Mouse (Mus musculus) midbrain, postnatal 0 days (tissue): Measurements from ENCODE around the gene Atp8b5. TPM values are rescaled to one million over a fixed set of nuclear protein-coding genes. Genes with fewer than 3 reads are reported as not detected.

ENCODE experiments used
- ATAC-seq: fragments of 200-750 bp; cut with Nextera tagmentation; 2 replicates; pipeline ENCODE4 v1.8.0; 2017; ENCODE audit warnings: moderate number of reproducible peaks, mild to moderate bottlenecking, moderate TSS enrichment, moderate library complexity; ENCODE audit not compliant: low FRiP score
- DNase-seq: peaks from one replicate; pipeline ENCODE4 v3.0.0-alpha.2; 2015; ENCODE audit warnings: low spot score
- H3K27ac ChIP-seq: fragments of 300-500 bp; sonication (generic); 2 replicates; pipeline ENCODE4 v1.5.1; 2014; ENCODE audit warnings: low read depth, mild to moderate bottlenecking, low read length, mixed read lengths
- H3K27me3 ChIP-seq: fragments of 300-500 bp; sonication (generic); 2 replicates; pipeline ENCODE4 v1.6.1; 2014; ENCODE audit warnings: low read length, control low read depth, mixed read lengths; ENCODE audit not compliant: insufficient read depth
- H3K36me3 ChIP-seq: fragments of 300-500 bp; sonication (generic); 2 replicates; pipeline ENCODE4 v1.6.1; 2014; ENCODE audit warnings: low read length, control low read depth, mixed read lengths; ENCODE audit not compliant: insufficient read depth
- H3K4me1 ChIP-seq: fragments of 300-500 bp; sonication (generic); 2 replicates; pipeline ENCODE4 v1.6.1; 2014; ENCODE audit warnings: mild to moderate bottlenecking, control low read depth, antibody characterized with exemption, low read length, mixed read lengths; ENCODE audit not compliant: insufficient read depth
- H3K4me2 ChIP-seq: fragments of 300-500 bp; sonication (generic); 2 replicates; pipeline ENCODE4 v1.6.1; 2014; ENCODE audit warnings: low read depth, mild to moderate bottlenecking, low read length, mixed read lengths; ENCODE audit not compliant: poor library complexity, severe bottlenecking
- H3K4me3 ChIP-seq: fragments of 300-500 bp; sonication (generic); 2 replicates; pipeline ENCODE4 v1.5.1; 2014; ENCODE audit warnings: low read depth, mild to moderate bottlenecking, low read length, moderate library complexity
- H3K9ac ChIP-seq: fragments of 300-500 bp; sonication (generic); replicated peaks from 2 replicates; pipeline ENCODE4 v1.6.1; 2014; ENCODE audit warnings: mild to moderate bottlenecking, low read length, moderate library complexity, mixed read lengths; ENCODE audit not compliant: poor library complexity, severe bottlenecking
- H3K9me3 ChIP-seq: fragments of 300-500 bp; sonication (generic); 2 replicates; pipeline ENCODE4 v1.6.1; 2016; ENCODE audit warnings: low read length, control low read depth
- CTCF ChIP-seq: IDR thresholded peaks from 2 replicates; pipeline ENCODE4 v1.5.1; 2016; ENCODE audit warnings: antibody characterized with exemption, mild to moderate bottlenecking
- WGBS: fragments of 180-500 bp; shearing (Covaris S2); extraction: QIAGEN DNeasy Blood & Tissue Kit; methylation state at CpG from one replicate; pipeline ENCODE4 v1.1.7; 2014; 5-methylcytosine and 5-hydroxymethylcytosine counted together
- polyA plus RNA-seq: library from polyadenylated mRNA; unstranded; fragments of >200 nt; fragmentation: Nextera tagmentation; extraction: Ambion mirVana; gene quantifications from 2 replicates; pipeline ENCODE4 v1.2.1, GENCODE M21; 2015
- total RNA-seq: library from RNA; depleted of rRNA; stranded (reverse); fragments of >200 nt; gene quantifications from 2 replicates; pipeline ENCODE4 v1.2.3, GENCODE M21; 2014; rRNA removed

Gene Atp8b5
- total RNA-seq: 0.44 and 0.47 TPM in 2 replicates
- 0.17 and 0.54 TPM in 2 replicates for polyA plus RNA-seq

DNA sequence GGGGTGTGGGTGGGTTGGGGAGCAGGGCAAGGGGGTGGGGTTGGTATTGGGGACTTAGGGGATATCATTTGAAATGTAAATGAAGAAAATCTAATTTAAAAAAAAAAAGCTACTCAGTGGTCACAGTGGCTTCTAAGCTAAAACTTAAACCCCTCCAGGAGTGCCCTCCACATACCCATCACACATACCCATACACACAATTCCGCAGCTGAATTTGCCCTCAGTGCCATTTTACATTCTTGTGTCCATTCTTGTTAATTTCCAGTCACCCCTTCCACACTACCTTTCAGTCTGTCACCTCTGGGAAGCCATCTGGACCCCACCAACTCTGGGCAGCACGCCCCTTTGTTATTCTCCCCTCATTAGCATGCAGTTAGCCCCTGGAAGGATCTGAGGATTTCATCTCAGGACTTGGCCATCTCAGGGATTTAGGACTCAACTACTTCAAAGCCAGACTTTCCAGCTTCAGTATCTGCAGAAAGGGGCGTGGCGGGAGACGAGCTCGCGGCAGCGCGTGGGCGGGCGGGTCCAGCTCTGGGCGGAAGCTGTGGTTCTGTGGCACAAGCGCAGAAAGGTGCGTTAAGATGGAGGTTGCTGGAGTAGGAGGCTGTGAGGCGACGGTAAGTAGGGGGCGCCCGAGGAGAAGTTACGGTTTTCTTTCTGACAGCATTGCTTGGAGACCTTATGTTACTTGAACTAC is at the start of gene Atp8b5:
Atp8b5 (plus strand) TSS at position 537 of the 700 bp plus-strand sequence.
- peak within 1 kb of the TSS; percentile 55; the same call in 1 of the 2 replicates for H3K27ac ChIP-seq
- under 1% methylated on average over 19 of the region's 19 CpGs for WGBS
- TF ChIP-seq CTCF: peak; percentile 82
- H3K4me1 ChIP-seq: no peaks in the 10 kb centered on the region
- H3K36me3 ChIP-seq: peaks cover under 1% of the 10 kb centered on the region; the same call in 1 of the 2 replicates
- H3K27me3 ChIP-seq: no peaks in the 10 kb centered on the region
- peak within 1 kb of the TSS; percentile 52 for H3K9ac ChIP-seq
- H3K4me2 ChIP-seq: peak within 1 kb of the TSS; percentile 72
- H3K4me3 ChIP-seq: peak within 1 kb of the TSS; percentile 39
- DNase-seq (peak; percentile 92), ATAC-seq (peak; percentile 91)
- no peaks in the 10 kb centered on the region for H3K9me3 ChIP-seq

DNA sequence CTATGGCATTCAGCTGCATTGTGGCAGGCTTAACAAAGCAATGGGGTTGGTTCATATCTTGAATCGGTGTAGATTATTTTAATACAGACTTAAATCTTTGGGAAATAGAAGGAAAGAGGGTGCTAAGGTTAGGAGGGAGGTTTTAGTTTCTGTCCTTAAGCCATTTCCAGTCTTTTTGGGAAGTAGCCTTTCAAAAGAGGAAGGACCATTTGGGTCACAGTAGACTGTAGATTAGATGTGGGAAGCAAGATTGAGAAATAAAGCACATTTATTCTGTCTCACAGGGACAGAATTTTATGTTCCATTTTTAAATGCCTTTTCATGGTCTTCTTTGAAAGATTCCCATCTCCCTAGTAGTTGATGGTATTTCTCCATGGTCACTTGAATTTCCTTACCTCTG is 49.0 kb upstream of the Atp8b5 start:
- Histone ChIP-seq H3K4me3 (no peak overlapping the region), H3K4me1 (no peaks in the 10 kb centered on the region), H3K4me2 (no peak overlapping the region), H3K36me3 (no peaks in the 10 kb centered on the region), H3K9ac (no peak overlapping the region), H3K9me3 (no peaks in the 10 kb centered on the region), H3K27ac (no peak overlapping the region), H3K27me3 (no peaks in the 10 kb centered on the region)
- no peak for ATAC-seq
- 88% methylated on average over 1 of the region's 1 CpGs for WGBS
- no peak for DNase-seq
- no peak for TF ChIP-seq CTCF

DNA sequence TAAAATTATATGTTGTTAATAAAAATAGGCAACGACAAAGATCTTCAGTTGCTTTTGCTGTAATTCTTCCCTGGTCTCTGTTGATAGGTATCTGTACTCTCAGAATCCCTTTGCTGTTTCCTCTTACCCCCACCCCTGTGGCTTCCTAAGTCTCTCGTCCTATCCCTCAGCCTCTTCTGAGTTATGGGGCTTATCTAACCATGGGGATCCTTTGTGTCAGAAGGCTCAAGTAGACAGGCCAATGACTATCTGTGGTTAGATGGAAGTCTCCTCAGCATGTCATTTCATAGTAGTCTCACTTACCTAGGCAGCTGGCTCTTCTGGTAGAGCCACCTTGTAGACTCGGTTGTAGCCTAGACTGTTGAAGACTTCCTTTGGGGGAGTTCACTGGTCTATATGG is 35.1 kb upstream of the Atp8b5 start:
- H3K27me3 ChIP-seq: no peaks in the 10 kb centered on the region
- H3K4me1 ChIP-seq: no peaks in the 10 kb centered on the region
- H3K27ac ChIP-seq: no peak overlapping the region
- H3K4me2 ChIP-seq: no peak overlapping the region
- TF ChIP-seq CTCF: no peak
- peaks cover 22% of the 10 kb centered on the region for H3K36me3 ChIP-seq
- no peak overlapping the region for H3K4me3 ChIP-seq
- ATAC-seq: no peak
- WGBS: 86% methylated on average over 3 of the region's 3 CpGs
- no peak for DNase-seq
- H3K9ac ChIP-seq: no peak overlapping the region
- H3K9me3 ChIP-seq: no peaks in the 10 kb centered on the region

DNA sequence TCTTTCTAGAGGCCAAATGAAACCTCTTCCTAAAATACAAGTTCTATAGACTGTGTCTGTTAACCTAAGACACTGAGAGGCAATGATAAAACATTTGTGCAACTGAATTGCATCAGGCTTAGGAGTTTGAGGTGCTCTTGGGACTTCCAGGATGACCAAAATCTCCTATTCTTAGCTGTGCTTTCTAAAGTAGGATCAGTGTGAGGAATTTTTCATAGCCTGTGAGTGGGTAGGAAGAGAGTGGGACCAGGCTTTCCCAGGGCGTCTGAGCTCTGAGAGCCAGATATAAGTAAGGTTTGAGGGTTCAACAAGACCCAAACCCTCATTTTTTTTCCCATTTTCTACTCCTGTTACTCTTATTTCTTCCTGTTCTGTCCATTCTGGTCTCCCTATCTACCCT is 34.0 kb upstream of the Atp8b5 start:
- 90% methylated on average over 1 of the region's 1 CpGs for WGBS
- H3K4me3 ChIP-seq: no peak overlapping the region
- no peak for ATAC-seq
- H3K36me3 ChIP-seq: peaks cover 27% of the 10 kb centered on the region
- H3K27me3 ChIP-seq: no peaks in the 10 kb centered on the region
- no peaks in the 10 kb centered on the region for H3K9me3 ChIP-seq
- no peak overlapping the region for H3K4me2 ChIP-seq
- no peak overlapping the region for H3K27ac ChIP-seq
- no peak for DNase-seq
- no peak for TF ChIP-seq CTCF
- no peaks in the 10 kb centered on the region for H3K4me1 ChIP-seq
- no peak overlapping the region for H3K9ac ChIP-seq

DNA sequence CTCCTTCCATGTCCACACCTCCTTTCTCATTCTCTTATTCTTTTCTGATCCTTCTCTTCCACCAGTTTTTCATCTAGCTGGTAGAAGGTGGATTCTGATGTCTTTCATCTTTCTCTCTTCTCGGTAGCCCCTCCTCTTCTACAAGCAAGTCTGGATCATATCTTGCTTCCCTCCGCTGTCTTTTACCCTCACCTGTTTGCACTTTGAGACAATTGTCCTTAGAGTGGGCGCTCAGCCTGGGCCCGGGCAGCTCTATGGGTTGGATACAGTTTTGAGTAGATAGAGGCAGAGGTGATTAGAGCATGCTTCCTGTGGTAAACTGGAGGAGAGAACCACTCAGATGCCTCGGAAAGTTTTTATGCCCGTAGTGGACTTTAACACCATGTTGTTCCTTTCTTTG is 33.5 kb upstream of the Atp8b5 start:
- H3K4me3 ChIP-seq: no peak overlapping the region
- no peak overlapping the region for H3K9ac ChIP-seq
- H3K4me1 ChIP-seq: no peaks in the 10 kb centered on the region
- WGBS: 96% methylated on average over 6 of the region's 6 CpGs
- ATAC-seq (no peak), DNase-seq (no peak)
- H3K27me3 ChIP-seq: no peaks in the 10 kb centered on the region
- H3K27ac ChIP-seq: no peak overlapping the region
- H3K36me3 ChIP-seq: peaks cover 27% of the 10 kb centered on the region
- no peak for TF ChIP-seq CTCF
- H3K9me3 ChIP-seq: no peaks in the 10 kb centered on the region
- H3K4me2 ChIP-seq: no peak overlapping the region

DNA sequence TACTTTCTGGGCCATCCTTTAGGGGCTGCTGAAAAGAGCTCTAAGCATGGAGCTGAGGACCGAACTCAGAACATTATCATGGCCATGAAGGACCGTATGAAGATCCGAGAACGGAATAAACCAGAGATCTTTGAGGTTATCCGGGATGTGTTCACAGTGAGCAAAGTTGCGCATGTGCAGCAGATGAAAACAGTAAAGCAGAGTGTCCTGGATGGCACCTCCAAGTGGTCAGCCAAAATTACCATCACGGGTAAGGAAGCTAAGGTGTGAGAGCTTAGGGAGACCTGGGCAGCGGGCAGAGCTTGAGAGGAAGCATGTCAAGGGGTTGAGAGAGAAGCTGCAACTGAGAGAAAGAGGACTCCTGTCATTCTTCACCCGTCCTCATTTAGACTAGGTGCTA is 30.1 kb upstream of the Atp8b5 start:
- no peak overlapping the region for H3K27ac ChIP-seq
- H3K9ac ChIP-seq: no peak overlapping the region
- H3K9me3 ChIP-seq: no peaks in the 10 kb centered on the region
- peaks cover 43% of the 10 kb centered on the region for H3K36me3 ChIP-seq
- no peaks in the 10 kb centered on the region for H3K27me3 ChIP-seq
- ATAC-seq: no peak
- no peak overlapping the region for H3K4me3 ChIP-seq
- no peak overlapping the region for H3K4me2 ChIP-seq
- WGBS: 96% methylated on average over 9 of the region's 9 CpGs
- H3K4me1 ChIP-seq: no peaks in the 10 kb centered on the region
- no peak for DNase-seq
- TF ChIP-seq CTCF: no peak
